Mouse (Mus musculus) midbrain, embryonic 13.5 days (tissue): ENCODE measurements around the gene Pde4d. TPM values are rescaled to one million over a fixed set of nuclear protein-coding genes. Genes with fewer than 3 reads are reported as not detected.

ENCODE experiments used
- ATAC-seq: fragments of 200-750 bp; cut with Nextera tagmentation; 2 replicates; pipeline ENCODE4 v1.8.0; 2017; ENCODE audit warnings: mild to moderate bottlenecking, moderate TSS enrichment, moderate library complexity
- H3K27ac ChIP-seq: fragments of 300-500 bp; sonication (generic); 2 replicates; pipeline ENCODE4 v1.5.1; 2015; ENCODE audit warnings: inconsistent platforms, mild to moderate bottlenecking, moderate library complexity
- H3K27me3 ChIP-seq: fragments of 300-500 bp; sonication (generic); 2 replicates; pipeline ENCODE4 v1.6.1; 2015; ENCODE audit warnings: mild to moderate bottlenecking, inconsistent platforms
- H3K36me3 ChIP-seq: fragments of 300-500 bp; sonication (generic); 2 replicates; pipeline ENCODE4 v1.6.1; 2015; ENCODE audit warnings: mild to moderate bottlenecking, inconsistent platforms
- H3K4me1 ChIP-seq: fragments of 300-500 bp; sonication (generic); replicated peaks from 2 replicates; pipeline ENCODE4 v1.6.1; 2015; ENCODE audit warnings: inconsistent platforms
- H3K4me2 ChIP-seq: fragments of 300-500 bp; sonication (generic); replicated peaks from 2 replicates; pipeline ENCODE4 v1.6.1; 2015; ENCODE audit warnings: moderate library complexity, mild to moderate bottlenecking, inconsistent platforms
- H3K4me3 ChIP-seq: fragments of 300-500 bp; sonication (generic); replicated peaks from 2 replicates; pipeline ENCODE4 v1.5.1; 2015; ENCODE audit warnings: mild to moderate bottlenecking, inconsistent platforms
- H3K9ac ChIP-seq: fragments of 300-500 bp; sonication (generic); replicated peaks from 2 replicates; pipeline ENCODE4 v1.6.1; 2015; ENCODE audit warnings: mild to moderate bottlenecking, inconsistent platforms
- H3K9me3 ChIP-seq: fragments of 300-500 bp; sonication (generic); 2 replicates; pipeline ENCODE4 v1.6.1; 2016; ENCODE audit warnings: mild to moderate bottlenecking, inconsistent platforms
- WGBS: fragments of 180-500 bp; shearing (Covaris S2); methylation state at CpG from one replicate; pipeline ENCODE4 v1.1.7; 2015; 5-methylcytosine and 5-hydroxymethylcytosine counted together
- polyA plus RNA-seq: library from polyadenylated mRNA; unstranded; fragments of >200 nt; fragmentation: Nextera tagmentation; extraction: Ambion mirVana; gene quantifications from 2 replicates; pipeline ENCODE4 v1.2.1, GENCODE M21; 2015

Pde4d gene
- polyA plus RNA-seq, 1 experiment from 2014 or later = 19.7 TPM

- H3K4me3 ChIP-seq = no peak overlapping the region
- ATAC-seq = no peak
- WGBS = 66% methylated on average over 7 of the region's 7 CpGs
- no peak overlapping the region for H3K27ac ChIP-seq
- no peaks in the 10 kb centered on the region for H3K4me1 ChIP-seq
- H3K4me2 ChIP-seq = no peak overlapping the region
- H3K9me3 ChIP-seq = no peaks in the 10 kb centered on the region
- H3K27me3 ChIP-seq = no peaks in the 10 kb centered on the region
- H3K36me3 ChIP-seq = no peaks in the 10 kb centered on the region
- no peak overlapping the region for H3K9ac ChIP-seq
These were observed 862.8 kb downstream of the Pde4d start for GRCm38 (mm10) chr13:109312542-109312941.

- Histone ChIP-seq H3K9ac (no peak overlapping the region), H3K4me1 (no peaks in the 10 kb centered on the region), H3K9me3 (no peaks in the 10 kb centered on the region), H3K27ac (no peak overlapping the region), H3K36me3 (no peaks in the 10 kb centered on the region), H3K4me3 (no peak overlapping the region), H3K27me3 (no peaks in the 10 kb centered on the region), H3K4me2 (no peak overlapping the region)
- no peak for ATAC-seq
- 84% methylated on average over 9 of the region's 9 CpGs for WGBS
These were observed 865.9 kb downstream of the Pde4d start for GRCm38 (mm10) chr13:109315608-109316007.

- WGBS = 98% methylated on average over 2 of the region's 2 CpGs
- H3K4me1 ChIP-seq = no peaks in the 10 kb centered on the region
- H3K9ac ChIP-seq = no peak overlapping the region
- no peak overlapping the region for H3K27ac ChIP-seq
- no peak overlapping the region for H3K4me3 ChIP-seq
- ATAC-seq = no peak
- H3K4me2 ChIP-seq = no peak overlapping the region
- H3K27me3 ChIP-seq = no peaks in the 10 kb centered on the region
- no peaks in the 10 kb centered on the region for H3K9me3 ChIP-seq
- H3K36me3 ChIP-seq = no peaks in the 10 kb centered on the region
These were observed 867.9 kb downstream of the Pde4d start for GRCm38 (mm10) chr13:109317644-109318043.

- H3K27me3 ChIP-seq = no peaks in the 10 kb centered on the region
- H3K4me1 ChIP-seq = no peaks in the 10 kb centered on the region
- no peak overlapping the region for H3K4me2 ChIP-seq
- no peak overlapping the region for H3K27ac ChIP-seq
- no peak for ATAC-seq
- H3K36me3 ChIP-seq = no peaks in the 10 kb centered on the region
- no peak overlapping the region for H3K4me3 ChIP-seq
- H3K9ac ChIP-seq = no peak overlapping the region
- H3K9me3 ChIP-seq = no peaks in the 10 kb centered on the region
- WGBS = 81% methylated on average over 3 of the region's 3 CpGs
These were observed 868.8 kb downstream of the Pde4d start for GRCm38 (mm10) chr13:109318434-109318998.

GRCm38 (mm10) chr13:109326061-109326460 lies 876.3 kb downstream of the Pde4d start:
- Histone ChIP-seq H3K27ac (no peak overlapping the region), H3K9me3 (no peaks in the 10 kb centered on the region), H3K4me2 (no peak overlapping the region), H3K4me3 (no peak overlapping the region), H3K9ac (no peak overlapping the region), H3K4me1 (no peaks in the 10 kb centered on the region), H3K36me3 (no peaks in the 10 kb centered on the region), H3K27me3 (no peaks in the 10 kb centered on the region)
- 91% methylated on average over 5 of the region's 5 CpGs for WGBS
- ATAC-seq = no peak

- no peak for ATAC-seq
- Histone ChIP-seq H3K4me1 (no peaks in the 10 kb centered on the region), H3K27me3 (no peaks in the 10 kb centered on the region)
These were observed 881.8 kb downstream of the Pde4d start for GRCm38 (mm10) chr13:109331563-109331962.

GRCm38 (mm10) chr13:109341902-109342301 lies 892.2 kb downstream of the Pde4d start:
- ATAC-seq = no peak
- Histone ChIP-seq H3K27ac (no peak overlapping the region), H3K4me2 (no peak overlapping the region)

More at GRCm38 (mm10) chr13:109331563-109331962, 881.8 kb downstream of the Pde4d start:
- Histone ChIP-seq H3K4me2 (no peak overlapping the region), H3K36me3 (no peaks in the 10 kb centered on the region), H3K4me3 (no peak overlapping the region), H3K9me3 (no peaks in the 10 kb centered on the region), H3K9ac (no peak overlapping the region), H3K27ac (no peak overlapping the region)
- 65% methylated on average over 1 of the region's 1 CpGs for WGBS

GRCm38 (mm10) chr13:109342469-109342868 lies 892.7 kb downstream of the Pde4d start:
- H3K9ac ChIP-seq = no peak overlapping the region
- WGBS = 60% methylated on average over 6 of the region's 6 CpGs
- no peaks in the 10 kb centered on the region for H3K27me3 ChIP-seq
- H3K4me3 ChIP-seq = no peak overlapping the region
- no peak for ATAC-seq
- no peaks in the 10 kb centered on the region for H3K9me3 ChIP-seq
- no peak overlapping the region for H3K27ac ChIP-seq
- peaks cover 5% of the 10 kb centered on the region; the same call in 1 of the 2 replicates for H3K4me1 ChIP-seq
- no peak overlapping the region for H3K4me2 ChIP-seq
- H3K36me3 ChIP-seq = no peaks in the 10 kb centered on the region

More at GRCm38 (mm10) chr13:109341902-109342301, 892.2 kb downstream of the Pde4d start:
- H3K4me3 ChIP-seq = no peak overlapping the region
- H3K27me3 ChIP-seq = no peaks in the 10 kb centered on the region
- peaks cover 5% of the 10 kb centered on the region; the same call in 1 of the 2 replicates for H3K4me1 ChIP-seq
- H3K36me3 ChIP-seq = no peaks in the 10 kb centered on the region
- H3K9me3 ChIP-seq = no peaks in the 10 kb centered on the region
- WGBS = 57% methylated on average over 3 of the region's 3 CpGs
- H3K9ac ChIP-seq = no peak overlapping the region

GRCm38 (mm10) chr13:109343596-109343995 lies 893.8 kb downstream of the Pde4d start:
- Histone ChIP-seq H3K9ac (no peak overlapping the region), H3K27ac (no peak overlapping the region), H3K9me3 (no peaks in the 10 kb centered on the region), H3K27me3 (no peaks in the 10 kb centered on the region), H3K4me1 (peaks cover 5% of the 10 kb centered on the region), H3K4me2 (no peak overlapping the region), H3K4me3 (no peak overlapping the region), H3K36me3 (no peaks in the 10 kb centered on the region)
- peak; percentile 95 for ATAC-seq
- under 1% methylated on average over 4 of the region's 4 CpGs for WGBS

GRCm38 (mm10) chr13:109347770-109348169 lies 898.0 kb downstream of the Pde4d start:
- Histone ChIP-seq H3K4me2 (no peak overlapping the region), H3K27me3 (no peaks in the 10 kb centered on the region), H3K9me3 (no peaks in the 10 kb centered on the region), H3K27ac (no peak overlapping the region), H3K4me1 (peaks cover 11% of the 10 kb centered on the region), H3K4me3 (no peak overlapping the region), H3K9ac (no peak overlapping the region), H3K36me3 (no peaks in the 10 kb centered on the region)
- no peak for ATAC-seq
- 32% methylated on average over 11 of the region's 11 CpGs for whole genome bisulfite sequencing

- 90% methylated on average over 6 of the region's 6 CpGs for WGBS
These were observed 898.6 kb downstream of the Pde4d start for GRCm38 (mm10) chr13:109348316-109348715.

GRCm38 (mm10) chr13:109350100-109350499 lies 900.4 kb downstream of the Pde4d start:
- H3K4me2 ChIP-seq = peak overlapping the region; percentile 25
- ATAC-seq = peak; percentile 90
- peak overlapping the region; percentile 64; the same call in 1 of the 2 replicates for H3K27ac ChIP-seq
- no peak overlapping the region for H3K9ac ChIP-seq
- WGBS = 29% methylated on average over 7 of the region's 7 CpGs
- no peaks in the 10 kb centered on the region for H3K27me3 ChIP-seq
- H3K4me1 ChIP-seq = peaks cover 11% of the 10 kb centered on the region
- H3K9me3 ChIP-seq = no peaks in the 10 kb centered on the region
- H3K4me3 ChIP-seq = no peak overlapping the region
- H3K36me3 ChIP-seq = no peaks in the 10 kb centered on the region

More at GRCm38 (mm10) chr13:109348316-109348715, 898.6 kb downstream of the Pde4d start:
- no peaks in the 10 kb centered on the region for H3K36me3 ChIP-seq
- peaks cover 11% of the 10 kb centered on the region for H3K4me1 ChIP-seq
- no peaks in the 10 kb centered on the region for H3K9me3 ChIP-seq
- H3K4me3 ChIP-seq = no peak overlapping the region
- ATAC-seq = no peak
- no peak overlapping the region for H3K4me2 ChIP-seq
- no peak overlapping the region for H3K9ac ChIP-seq
- H3K27ac ChIP-seq = no peak overlapping the region
- H3K27me3 ChIP-seq = no peaks in the 10 kb centered on the region

GRCm38 (mm10) chr13:109354017-109354416 lies 904.3 kb downstream of the Pde4d start:
- Histone ChIP-seq H3K9me3 (no peaks in the 10 kb centered on the region), H3K4me3 (no peak overlapping the region), H3K36me3 (no peaks in the 10 kb centered on the region), H3K4me1 (peaks cover 11% of the 10 kb centered on the region), H3K27me3 (no peaks in the 10 kb centered on the region), H3K4me2 (no peak overlapping the region), H3K27ac (no peak overlapping the region), H3K9ac (no peak overlapping the region)
- WGBS = 82% methylated on average over 7 of the region's 7 CpGs
- no peak for ATAC-seq
